Mouse (Mus musculus): ENCODE results near the gene Fars2.
A peak's percentile ranks its signal among the peaks of the same experiment; 100 is the strongest.
"Not testable (repeated sequence)": the region's sequence is repeated elsewhere in the genome, so short reads cannot be mapped to it uniquely, and the experiment has no call there.

The Fars2 gene

GRCm38 (mm10) chr13:36460473-36460872 is 343.3 kb downstream of the Fars2 start:
- DNase-seq (ENCODE audit: low read depth, low spot score), result no peak

GRCm38 (mm10) chr13:36463669-36464068 is 346.5 kb downstream of the Fars2 start:
- peak; percentile 34 for DNase-seq (ENCODE audit: low read depth, low spot score)

- DNase-seq (ENCODE audit: low read depth, low spot score), result not testable (repeated sequence)
Observed at GRCm38 (mm10) chr13:36466076-36466475, 348.9 kb downstream of the Fars2 start.

- no peak for DNase-seq (ENCODE audit: low read depth, low spot score)
Observed at GRCm38 (mm10) chr13:36466515-36466921, 349.3 kb downstream of the Fars2 start.

- no peak for DNase-seq (ENCODE audit: low read depth, low spot score)
Observed at GRCm38 (mm10) chr13:36467849-36468248, 350.6 kb downstream of the Fars2 start.

- no peak for DNase-seq (ENCODE audit: low read depth, low spot score)
Observed at GRCm38 (mm10) chr13:36468963-36469362, 351.8 kb downstream of the Fars2 start.

- DNase-seq (ENCODE audit: low read depth, low spot score), result no peak
Observed at GRCm38 (mm10) chr13:36469412-36470125, 352.4 kb downstream of the Fars2 start.

- DNase-seq (ENCODE audit: low read depth, low spot score), result no peak
Observed at GRCm38 (mm10) chr13:36477648-36478047, 360.4 kb downstream of the Fars2 start.

- DNase-seq (ENCODE audit: low read depth, low spot score), result no peak
Observed at GRCm38 (mm10) chr13:36478243-36478642, 361.0 kb downstream of the Fars2 start.

GRCm38 (mm10) chr13:36480101-36480500 is 362.9 kb downstream of the Fars2 start:
- DNase-seq (ENCODE audit: low read depth, low spot score), result no peak

GRCm38 (mm10) chr13:36484391-36484790 is 367.2 kb downstream of the Fars2 start:
- DNase-seq (ENCODE audit: low read depth, low spot score), result no peak

GRCm38 (mm10) chr13:36486756-36487155 is 369.5 kb downstream of the Fars2 start:
- DNase-seq (ENCODE audit: low read depth, low spot score), result no peak

- DNase-seq (ENCODE audit: low read depth, low spot score), result no peak
Observed at GRCm38 (mm10) chr13:36489365-36489764, 372.2 kb downstream of the Fars2 start.

GRCm38 (mm10) chr13:36490612-36491011 is 373.4 kb downstream of the Fars2 start:
- no peak for DNase-seq (ENCODE audit: low read depth, low spot score)

GRCm38 (mm10) chr13:36492397-36492796 is 375.2 kb downstream of the Fars2 start:
- DNase-seq (ENCODE audit: low read depth, low spot score), result no peak

GRCm38 (mm10) chr13:36493294-36493693 is 376.1 kb downstream of the Fars2 start:
- DNase-seq (ENCODE audit: low read depth, low spot score), result no peak

GRCm38 (mm10) chr13:36493762-36494161 is 376.6 kb downstream of the Fars2 start:
- DNase-seq (ENCODE audit: low read depth, low spot score), result no peak

GRCm38 (mm10) chr13:36495980-36496379 is 378.8 kb downstream of the Fars2 start:
- DNase-seq (ENCODE audit: low read depth, low spot score), result no peak

- DNase-seq (ENCODE audit: low read depth, low spot score), result peak; percentile 36
Observed at GRCm38 (mm10) chr13:36497346-36497745, 380.1 kb downstream of the Fars2 start.

GRCm38 (mm10) chr13:36500370-36500905 is 383.2 kb downstream of the Fars2 start:
- DNase-seq (ENCODE audit: low read depth, low spot score), result no peak

GRCm38 (mm10) chr13:36503551-36503950 is 386.3 kb downstream of the Fars2 start:
- DNase-seq (ENCODE audit: low read depth, low spot score), result no peak

GRCm38 (mm10) chr13:36503991-36504390 is 386.8 kb downstream of the Fars2 start:
- DNase-seq (ENCODE audit: low read depth, low spot score), result no peak

GRCm38 (mm10) chr13:36505730-36506129 is 388.5 kb downstream of the Fars2 start:
- DNase-seq (ENCODE audit: low read depth, low spot score), result no peak

Data from 3T3-L1 (cell line).